Mouse (Mus musculus) cortical plate, adult 2 months (tissue): ENCODE measurements around the gene Zfp473.

Experiments used
- CTCF ChIP-seq: fragments of 200-500 bp; IDR thresholded peaks from 2 replicates; pipeline ENCODE4 v1.5.1; 2011; ENCODE audit warnings: mild to moderate bottlenecking, control low read depth, low read length; ENCODE audit not compliant: insufficient read depth; ENCODE audit errors: extremely low read depth
- POLR2A ChIP-seq: fragments of 200-500 bp; IDR thresholded peaks from 2 replicates; pipeline ENCODE4 v1.6.1; 2011; ENCODE audit warnings: mild to moderate bottlenecking, low read length, control low read depth; ENCODE audit not compliant: insufficient read depth; ENCODE audit errors: extremely low read depth

DNA sequence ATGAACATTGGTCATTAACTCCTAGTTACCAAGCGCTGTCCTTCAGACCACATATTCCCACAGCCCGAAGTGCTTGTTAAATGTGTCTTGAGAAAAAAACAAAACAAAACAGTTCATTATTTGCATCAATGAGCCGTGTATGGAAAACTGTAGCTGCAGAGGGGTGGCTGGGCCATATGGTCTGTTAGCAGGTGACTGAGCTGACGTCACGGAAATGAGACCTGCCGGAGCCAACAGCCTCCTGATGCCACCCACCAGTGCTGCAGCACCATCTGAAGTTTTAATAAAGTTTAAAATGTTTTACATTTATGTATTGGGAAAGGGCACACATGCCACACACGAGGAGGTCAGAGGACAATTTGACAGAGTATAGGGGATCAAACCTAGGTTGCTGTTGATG, 61.5 kb downstream of the Zfp473 start:
- TF ChIP-seq POLR2A = no peak
- TF ChIP-seq CTCF = no peak
